Mouse (Mus musculus): ENCODE results near the gene Kctd15. TPM values are rescaled to one million over a fixed set of nuclear protein-coding genes. Genes with fewer than 3 reads are reported as not detected.

The Kctd15 gene
- total and polyA plus RNA-seq, 3 experiments, result not detected

DNA sequence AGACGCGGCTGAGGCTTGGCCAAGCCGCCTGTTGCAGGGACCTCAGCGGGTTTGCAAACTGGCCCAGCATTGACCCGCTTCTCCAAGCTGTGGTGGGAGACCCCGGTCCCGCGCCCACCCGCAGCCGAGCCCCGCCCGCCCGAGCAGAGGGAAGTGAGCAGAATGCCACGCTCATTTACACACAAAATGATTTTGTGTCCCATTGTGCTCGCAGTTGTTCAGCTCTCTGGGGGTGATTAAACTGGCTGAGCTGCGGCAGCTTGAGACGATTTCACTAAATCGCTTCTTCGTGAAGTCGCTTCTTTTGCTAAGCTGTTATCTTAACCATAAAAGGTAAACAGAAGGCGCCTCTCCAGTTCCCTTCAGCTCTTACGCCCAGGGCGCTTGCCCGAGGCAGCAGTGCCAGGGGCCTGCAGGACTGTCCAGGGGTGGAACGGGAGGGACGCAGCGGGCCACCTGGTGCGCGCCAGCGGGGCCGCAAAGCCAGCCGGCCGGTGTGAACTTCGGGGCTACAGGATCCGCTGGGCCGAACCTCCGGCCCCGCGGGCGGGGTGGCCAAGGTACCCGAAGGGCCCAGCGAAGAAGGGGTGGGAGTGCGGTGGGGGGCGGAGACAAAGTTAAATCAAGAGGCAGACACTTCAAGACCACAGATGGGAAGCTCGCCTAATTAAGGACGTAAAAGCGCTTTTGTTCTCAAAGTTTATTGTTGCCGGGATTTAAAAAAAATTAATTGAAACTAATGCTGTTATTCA lies 3.6 kb downstream of the Kctd15 start:
- Histone ChIP-seq H3K79me2 (ENCODE audit: control insufficient read depth, insufficient read depth, low read length, poor library complexity) (no peaks in the 10 kb centered on the region), H3K4me3 (ENCODE audit: control insufficient read depth in 1 of 2, insufficient read depth in 1 of 2, low read depth in 2 of 2, low read length in 2 of 2) (no peak overlapping the region), H3K4me1 (ENCODE audit: control insufficient read depth in 1 of 2, insufficient read depth in 2 of 2, low read length in 2 of 2) (no peaks in the 10 kb centered on the region), H3K9ac (ENCODE audit: control insufficient read depth, low read depth, low read length, poor library complexity, severe bottlenecking) (no peak overlapping the region), H3K36me3 (ENCODE audit: control insufficient read depth in 1 of 2, insufficient read depth in 2 of 2, low read length in 2 of 2) (no peaks in the 10 kb centered on the region), H3K27ac (ENCODE audit: control insufficient read depth, low read depth, low read length) (no peak overlapping the region), H3K9me3 (replicated peaks; ENCODE audit: insufficient read depth, low read length) (no peaks in the 10 kb centered on the region), H3K27me3 (ENCODE audit: control insufficient read depth in 1 of 2, insufficient read depth in 2 of 2, low read length in 2 of 2) (no peaks in the 10 kb centered on the region)
- TF ChIP-seq JUND (IDR thresholded peaks at IDR 0.05; ENCODE audit: low read depth, low read length) (no peak), MYB (IDR thresholded peaks at IDR 0.05; ENCODE audit: low read depth, low read length) (no peak), POLR2AphosphoS2 (IDR thresholded peaks at IDR 0.05; ENCODE audit: low read length) (no peak), SIN3A (IDR thresholded peaks at IDR 0.05; ENCODE audit: low read length) (no peak), POLR2AphosphoS5 (IDR thresholded peaks at IDR 0.05; ENCODE audit: borderline replicate concordance, low read depth, low read length) (no peak), USF1 (IDR thresholded peaks at IDR 0.05; ENCODE audit: low read depth, low read length) (no peak), MAZ (IDR thresholded peaks at IDR 0.05; ENCODE audit: low read depth, low read length) (no peak), NELFE (IDR thresholded peaks at IDR 0.05; ENCODE audit: low read depth, low read length) (no peak), BHLHE40 (IDR thresholded peaks at IDR 0.05; ENCODE audit: borderline replicate concordance, low read depth, low read length) (no peak), UBTF (IDR thresholded peaks at IDR 0.05; ENCODE audit: borderline replicate concordance, insufficient read depth, low read depth, low read length) (no peak), ZMIZ1 (IDR thresholded peaks at IDR 0.05; ENCODE audit: low read depth, low read length) (no peak), MAFK (IDR thresholded peaks at IDR 0.05; ENCODE audit: borderline replicate concordance, low read depth, low read length) (no peak), USF2 (IDR thresholded peaks at IDR 0.05; ENCODE audit: borderline replicate concordance in 1 of 2, insufficient read depth in 1 of 2, low read depth in 1 of 2, low read length in 2 of 2) (no peak), KAT2A (conservative IDR thresholded peaks at IDR 0.05; ENCODE audit: low read depth, low read length) (no peak), ETS1 (IDR thresholded peaks at IDR 0.05; ENCODE audit: low read depth, low read length) (no peak), TCF12 (IDR thresholded peaks at IDR 0.05; ENCODE audit: low read depth, low read length) (no peak), ZNF384 (IDR thresholded peaks at IDR 0.05; ENCODE audit: low read depth, low read length) (no peak), NRF1 (IDR thresholded peaks at IDR 0.05; ENCODE audit: insufficient read depth, low read depth, low read length, poor library complexity, severe bottlenecking) (no peak)
- no peak for DNase-seq (ENCODE audit: low read depth, low spot score)

DNA sequence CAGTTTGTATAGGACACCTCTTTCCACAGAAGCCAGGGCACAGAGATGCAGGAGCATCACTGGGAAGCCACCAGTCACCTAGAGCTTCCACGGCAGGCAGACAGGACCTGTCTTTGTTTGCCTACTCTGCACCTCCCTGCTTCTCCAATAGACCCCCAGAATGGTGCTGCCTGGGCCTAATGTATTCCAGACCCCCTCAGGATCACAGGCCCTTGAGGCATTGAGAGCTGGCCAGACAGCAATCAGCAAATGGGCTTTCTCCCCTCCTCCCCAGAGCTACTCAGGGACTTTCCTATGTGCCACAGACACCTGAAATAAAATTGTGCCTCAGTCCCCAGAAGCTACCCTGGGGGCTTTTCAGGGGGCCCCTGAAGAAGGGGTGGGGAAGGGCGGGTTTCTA lies 5.2 kb downstream of the Kctd15 start:
- Histone ChIP-seq H3K9ac (ENCODE audit: control insufficient read depth, low read depth, low read length, poor library complexity, severe bottlenecking) (no peak overlapping the region), H3K4me3 (ENCODE audit: control insufficient read depth in 1 of 2, insufficient read depth in 1 of 2, low read depth in 2 of 2, low read length in 2 of 2) (no peak overlapping the region), H3K27ac (ENCODE audit: control insufficient read depth, low read depth, low read length) (no peak overlapping the region), H3K9me3 (replicated peaks; ENCODE audit: insufficient read depth, low read length) (no peaks in the 10 kb centered on the region), H3K4me1 (ENCODE audit: control insufficient read depth in 1 of 2, insufficient read depth in 2 of 2, low read length in 2 of 2) (no peaks in the 10 kb centered on the region), H3K36me3 (ENCODE audit: control insufficient read depth in 1 of 2, insufficient read depth in 2 of 2, low read length in 2 of 2) (no peaks in the 10 kb centered on the region), H3K27me3 (ENCODE audit: control insufficient read depth in 1 of 2, insufficient read depth in 2 of 2, low read length in 2 of 2) (no peaks in the 10 kb centered on the region), H3K79me2 (ENCODE audit: control insufficient read depth, insufficient read depth, low read length, poor library complexity) (no peaks in the 10 kb centered on the region)
- no peak for TF ChIP-seq ZNF384 (IDR thresholded peaks at IDR 0.05; ENCODE audit: low read depth, low read length)
- TF ChIP-seq SIN3A (IDR thresholded peaks at IDR 0.05; ENCODE audit: low read length), result no peak
- TF ChIP-seq POLR2AphosphoS5 (IDR thresholded peaks at IDR 0.05; ENCODE audit: borderline replicate concordance, low read depth, low read length), result no peak
- TF ChIP-seq KAT2A (conservative IDR thresholded peaks at IDR 0.05; ENCODE audit: low read depth, low read length), result no peak
- TF ChIP-seq POLR2A (IDR thresholded peaks at IDR 0.05; ENCODE audit: control insufficient read depth in 1 of 2, insufficient read depth in 1 of 2, low read depth in 1 of 2, low read length in 2 of 2, poor library complexity in 1 of 2), result no peak
- no peak for TF ChIP-seq CHD1 (IDR thresholded peaks at IDR 0.05; ENCODE audit: low read depth, low read length)
- TF ChIP-seq BHLHE40 (IDR thresholded peaks at IDR 0.05; ENCODE audit: borderline replicate concordance, low read depth, low read length), result no peak
- no peak for TF ChIP-seq CTCF (IDR thresholded peaks at IDR 0.05 in 2 of 3, conservative IDR thresholded peaks at IDR 0.05 in 1 of 3; ENCODE audit: control insufficient read depth in 1 of 3, insufficient read depth in 1 of 3, low read depth in 2 of 3, low read length in 3 of 3, poor library complexity in 1 of 3, severe bottlenecking in 1 of 3)
- no peak for TF ChIP-seq E2F4 (IDR thresholded peaks at IDR 0.05; ENCODE audit: borderline replicate concordance, low read depth, low read length)
- DNase-seq (ENCODE audit: low read depth, low spot score), result no peak
